25 mouse cellular contexts compared by ENCODE assay signal in genomic region chr12:98712819-98713218, GRCm38 (mm10). TPM values are rescaled to one million over a fixed set of nuclear protein-coding genes. Genes with fewer than 3 reads are reported as not detected.
A peak's percentile ranks its signal among the peaks of the same experiment; 100 is the strongest.
DNase-seq lines count a peak whose midpoint lies in the region; ATAC-seq and TF ChIP-seq lines count a peak whose summit lies in the region.
"Had no signal": no experiment of that assay in that cellular context is flagged by ENCODE, and none has a peak within 500 bp of the region (broad histone marks: within the 10 kb centered on the region; RNA-seq: fewer than 3 reads in every experiment).

No protein-coding gene starts in this region.

- no peaks in the 10 kb centered on the region for H3K27me3 ChIP-seq in heart, embryonic 15.5 days
- H3K27me3 ChIP-seq in lung, embryonic 15.5 days, result no peaks in the 10 kb centered on the region
- no peaks in the 10 kb centered on the region for H3K27me3 ChIP-seq in stomach, postnatal 0 days (ENCODE audit: control insufficient read depth, insufficient read depth, low read length)
- H3K27me3 ChIP-seq: embryonic facial prominence, embryonic 12.5 days; embryonic facial prominence, embryonic 15.5 days had no signal

- H3K36me3 ChIP-seq in heart, embryonic 15.5 days, result no peaks in the 10 kb centered on the region
- peaks cover 2% of the 10 kb centered on the region; the same call in 1 of the 2 replicates for H3K36me3 ChIP-seq in lung, embryonic 15.5 days
- no peaks in the 10 kb centered on the region; the same call in 1 of the 2 replicates for H3K36me3 ChIP-seq in stomach, postnatal 0 days (ENCODE audit: control insufficient read depth, insufficient read depth, low read length)
- H3K36me3 ChIP-seq: embryonic facial prominence, embryonic 12.5 days; embryonic facial prominence, embryonic 15.5 days had no signal

- 0 out of 2 replicates have a peak overlapping the region, but pooled peaks have one; percentile 12 for H3K27ac ChIP-seq in heart, embryonic 15.5 days
- H3K27ac ChIP-seq in lung, embryonic 15.5 days, result peak overlapping the region; percentile 73
- H3K27ac ChIP-seq in stomach, postnatal 0 days (replicated peaks), result no peak overlapping the region
- H3K27ac ChIP-seq: embryonic facial prominence, embryonic 12.5 days; embryonic facial prominence, embryonic 15.5 days; gastrocnemius, adult 2 months; hindbrain, embryonic 14.5 days had no signal

- TF ChIP-seq EP300 in stomach, postnatal 0 days (optimal IDR thresholded peaks at IDR 0.05), result no peak

- no peak for DNase-seq in heart, postnatal 25 days (ENCODE audit: low spot score)
- no peak for DNase-seq in lung, postnatal 14 days
- peak; percentile 36 for DNase-seq in lung, postnatal 25 days (ENCODE audit: low spot score)
- DNase-seq in stomach, postnatal 0 days (ENCODE audit: low spot score), result peak; percentile 47
- no peak for DNase-seq in thymus, postnatal 10 days (ENCODE audit: low spot score in 2 of 2)
- no peak for DNase-seq in urinary bladder, adult 2 months (ENCODE audit: low spot score)
- DNase-seq: adrenal gland, adult 8-10 months; adrenal gland, postnatal 25 days; cerebellum, adult 11-12 months; cerebellum, adult 8-10 months; cerebellum, postnatal 10 days; forebrain, postnatal 0 days; gastrocnemius, adult 2 months; gastrocnemius, postnatal 14 days; heart, adult 11 months; heart, postnatal 10 days; heart, postnatal 4 days had no signal

- TF ChIP-seq CTCF in stomach, postnatal 0 days (IDR thresholded peaks at IDR 0.05; ENCODE audit: low read depth), result no peak

- H3K9ac ChIP-seq in heart, embryonic 15.5 days, result no peak overlapping the region
- H3K9ac ChIP-seq in lung, embryonic 15.5 days, result no peak overlapping the region
- no peak overlapping the region for H3K9ac ChIP-seq in stomach, postnatal 0 days (ENCODE audit: low read length)
- H3K9ac ChIP-seq: embryonic facial prominence, embryonic 12.5 days; embryonic facial prominence, embryonic 15.5 days; forebrain, postnatal 0 days; hindbrain, embryonic 14.5 days had no signal

- intact Hi-C loops in heart, postnatal 25 days (cut with DNase I), result no loop called here

- peaks cover 30% of the 10 kb centered on the region for H3K4me1 ChIP-seq in heart, embryonic 15.5 days (replicated peaks)
- peaks cover 18% of the 10 kb centered on the region for H3K4me1 ChIP-seq in lung, embryonic 15.5 days
- H3K4me1 ChIP-seq in stomach, postnatal 0 days (replicated peaks; ENCODE audit: control insufficient read depth, insufficient read depth), result no peaks in the 10 kb centered on the region

- H3K4me2 ChIP-seq in heart, embryonic 15.5 days, result no peak overlapping the region
- peak overlapping the region; percentile 40 for H3K4me2 ChIP-seq in lung, embryonic 15.5 days
- H3K4me2 ChIP-seq in stomach, postnatal 0 days (replicated peaks; ENCODE audit: low read depth), result no peak overlapping the region
- H3K4me2 ChIP-seq: embryonic facial prominence, embryonic 12.5 days; embryonic facial prominence, embryonic 15.5 days; heart, embryonic 11.5 days; hindbrain, embryonic 14.5 days had no signal

- no peaks in the 10 kb centered on the region for H3K9me3 ChIP-seq in heart, embryonic 15.5 days (replicated peaks)
- no peaks in the 10 kb centered on the region for H3K9me3 ChIP-seq in lung, embryonic 15.5 days
- H3K9me3 ChIP-seq in stomach, postnatal 0 days (ENCODE audit: control insufficient read depth, low read length), result no peaks in the 10 kb centered on the region
- H3K9me3 ChIP-seq: embryonic facial prominence, embryonic 12.5 days; embryonic facial prominence, embryonic 15.5 days had no signal

- 73% methylated on average over 6 of the region's 6 CpGs for WGBS in heart, embryonic 15.5 days
- 71% methylated on average over 6 of the region's 6 CpGs for WGBS in lung, embryonic 15.5 days
- WGBS in stomach, postnatal 0 days, result 68% methylated on average over 6 of the region's 6 CpGs

- no peak overlapping the region for H3K4me3 ChIP-seq in heart, embryonic 15.5 days
- H3K4me3 ChIP-seq in lung, embryonic 15.5 days, result no peak overlapping the region
- no peak overlapping the region for H3K4me3 ChIP-seq in stomach, postnatal 0 days (ENCODE audit: low read depth, low read length)
- H3K4me3 ChIP-seq: embryonic facial prominence, embryonic 12.5 days; embryonic facial prominence, embryonic 15.5 days; gastrocnemius, adult 2 months had no signal

- no peak for ATAC-seq in heart, embryonic 15.5 days (replicated peaks; ENCODE audit: insufficient number of reproducible peaks, insufficient read depth, low FRiP score, low read depth)
- ATAC-seq in lung, embryonic 15.5 days (ENCODE audit: borderline replicate concordance, extremely low read depth, low FRiP score, low TSS enrichment), result no peak
- peak; percentile 72 for ATAC-seq in stomach, postnatal 0 days (ENCODE audit: low FRiP score, low TSS enrichment)
- ATAC-seq: activated CD4-positive, CD25-positive, alpha-beta regulatory T cell, adult 4 months; forebrain, embryonic 14.5 days; forebrain, postnatal 0 days had no signal

RNA-seq across cellular contexts. Expression of gene Ptpn21, which starts 24.4 kb away (rescaled TPM):
- 8.3 and 9.9 TPM in 2 replicates for polyA plus RNA-seq in heart, embryonic 15.5 days (2015; fragmentation: Nextera tagmentation; extraction: Ambion mirVana)
- 10 to 100 TPM; 29.6 to 31.6 TPM for total RNA-seq in heart, postnatal 25 days (2021)
- 9.6 and 11.6 TPM in 2 replicates for polyA plus RNA-seq in lung, embryonic 15.5 days (2015; fragmentation: Nextera tagmentation; extraction: Ambion mirVana)
- polyA plus RNA-seq in stomach, postnatal 0 days (2015; fragmentation: Nextera tagmentation; extraction: Ambion mirVana), result 5.5 and 6.6 TPM in 2 replicates
- 22.1 and 25.3 TPM in 2 replicates for polyA plus RNA-seq in urinary bladder, adult 2 months (2012; rRNA removed)

RNA-seq across cellular contexts. Expression of gene Zc3h14, which starts 33.9 kb away (rescaled TPM):
- 85.7 and 86.7 TPM in 2 replicates for polyA plus RNA-seq in heart, embryonic 15.5 days (2015; fragmentation: Nextera tagmentation; extraction: Ambion mirVana)
- 10 to 100 TPM; 61.4 to 62.6 TPM for total RNA-seq in heart, postnatal 25 days (2021)
- 127 and 128 TPM in 2 replicates for polyA plus RNA-seq in lung, embryonic 15.5 days (2015; fragmentation: Nextera tagmentation; extraction: Ambion mirVana)
- polyA plus RNA-seq in stomach, postnatal 0 days (2015; fragmentation: Nextera tagmentation; extraction: Ambion mirVana), result 47.7 and 49.3 TPM in 2 replicates
- 72.8 and 84.4 TPM in 2 replicates for polyA plus RNA-seq in urinary bladder, adult 2 months (2012; rRNA removed)

Comparison
In these comparisons a context has a peak if more than half of its experiments do, and no peak if none do; other contexts are left out.
1. DNase-seq: peak in lung, postnatal 25 days (single experiment) and stomach, postnatal 0 days (single experiment); none in heart, postnatal 25 days (single experiment), lung, postnatal 14 days (single experiment), thymus, postnatal 10 days (0 of 2) and urinary bladder, adult 2 months (single experiment).